Mouse (Mus musculus) MEL (cell line): ENCODE results near the gene Fbxw8.

ENCODE experiments used
- CTCF ChIP-seq, 3 experiments: IDR thresholded peaks in 2 of 3; conservative IDR thresholded peaks in 1 of 3; 2 replicates each; pipeline ENCODE4 v1.5.1; 2011 to 2012; ENCODE audit warnings: low read length in 3 of 3, low read depth in 2 of 3, mild to moderate bottlenecking in 2 of 3, improper control_type of control experiment in 1 of 3, inconsistent platforms in 1 of 3, mixed read lengths in 1 of 3, moderate library complexity in 1 of 3; ENCODE audit not compliant: control insufficient read depth in 1 of 3, insufficient read depth in 1 of 3, poor library complexity in 1 of 3, severe bottlenecking in 1 of 3
- ETS1 ChIP-seq: IDR thresholded peaks from 2 replicates; pipeline ENCODE4 v1.6.1; 2012; ENCODE audit warnings: low read depth, mild to moderate bottlenecking, inconsistent platforms, low read length, improper control_type of control experiment, moderate library complexity
- GABPA ChIP-seq: IDR thresholded peaks from 2 replicates; pipeline ENCODE4 v1.6.1; 2012; ENCODE audit warnings: low read depth, mild to moderate bottlenecking, inconsistent platforms, low read length, improper control_type of control experiment, moderate library complexity
- MEF2A ChIP-seq: IDR thresholded peaks from 2 replicates; pipeline ENCODE4 v1.6.1; 2014; ENCODE audit warnings: low read depth, mild to moderate bottlenecking, inconsistent platforms, low read length, improper control_type of control experiment; ENCODE audit not compliant: poor library complexity, insufficient replicate concordance, severe bottlenecking; ENCODE audit errors: extremely low read depth
- POLR2A ChIP-seq, 2 experiments: IDR thresholded peaks; 2 replicates each; pipeline ENCODE4 v1.6.1; 2011 to 2012; ENCODE audit warnings: low read length in 2 of 2, mild to moderate bottlenecking in 2 of 2, control low read depth in 1 of 2, improper control_type of control experiment in 1 of 2, low read depth in 1 of 2, moderate library complexity in 1 of 2; ENCODE audit not compliant: control insufficient read depth in 1 of 2, insufficient read depth in 1 of 2, poor library complexity in 1 of 2
- RAD21 ChIP-seq: IDR thresholded peaks from 2 replicates; pipeline ENCODE4 v1.6.1; 2011; ENCODE audit warnings: mild to moderate bottlenecking, low read depth, low read length, improper control_type of control experiment
- ZNF384 ChIP-seq: IDR thresholded peaks from 2 replicates; pipeline ENCODE4 v1.6.1; 2012; ENCODE audit warnings: low read depth, mild to moderate bottlenecking, inconsistent platforms, low read length, improper control_type of control experiment

- TF ChIP-seq CTCF (IDR thresholded peaks at IDR 0.05 in 2 of 3, conservative IDR thresholded peaks at IDR 0.05 in 1 of 3; ENCODE audit: control insufficient read depth in 1 of 3, insufficient read depth in 1 of 3, low read depth in 2 of 3, low read length in 3 of 3, poor library complexity in 1 of 3, severe bottlenecking in 1 of 3) (no peak), POLR2A (IDR thresholded peaks at IDR 0.05; ENCODE audit: control insufficient read depth in 1 of 2, insufficient read depth in 1 of 2, low read depth in 1 of 2, low read length in 2 of 2, poor library complexity in 1 of 2) (no peak), ETS1 (no peak), ZNF384 (no peak), GABPA (no peak), RAD21 (no peak), MEF2A (no peak)
Observed at GRCm38 (mm10) chr5:118190491-118190890, 35.2 kb upstream of the Fbxw8 start.
